Mouse (Mus musculus): ENCODE data around the gene Gm44805. TPM values are rescaled to one million over a fixed set of nuclear protein-coding genes. Genes with fewer than 3 reads are reported as not detected.
A peak's percentile ranks its signal among the peaks of the same experiment; 100 is the strongest.

Gm44805 gene
- polyA plus RNA-seq, 1 experiment from 2014 or later: not detected

DNA sequence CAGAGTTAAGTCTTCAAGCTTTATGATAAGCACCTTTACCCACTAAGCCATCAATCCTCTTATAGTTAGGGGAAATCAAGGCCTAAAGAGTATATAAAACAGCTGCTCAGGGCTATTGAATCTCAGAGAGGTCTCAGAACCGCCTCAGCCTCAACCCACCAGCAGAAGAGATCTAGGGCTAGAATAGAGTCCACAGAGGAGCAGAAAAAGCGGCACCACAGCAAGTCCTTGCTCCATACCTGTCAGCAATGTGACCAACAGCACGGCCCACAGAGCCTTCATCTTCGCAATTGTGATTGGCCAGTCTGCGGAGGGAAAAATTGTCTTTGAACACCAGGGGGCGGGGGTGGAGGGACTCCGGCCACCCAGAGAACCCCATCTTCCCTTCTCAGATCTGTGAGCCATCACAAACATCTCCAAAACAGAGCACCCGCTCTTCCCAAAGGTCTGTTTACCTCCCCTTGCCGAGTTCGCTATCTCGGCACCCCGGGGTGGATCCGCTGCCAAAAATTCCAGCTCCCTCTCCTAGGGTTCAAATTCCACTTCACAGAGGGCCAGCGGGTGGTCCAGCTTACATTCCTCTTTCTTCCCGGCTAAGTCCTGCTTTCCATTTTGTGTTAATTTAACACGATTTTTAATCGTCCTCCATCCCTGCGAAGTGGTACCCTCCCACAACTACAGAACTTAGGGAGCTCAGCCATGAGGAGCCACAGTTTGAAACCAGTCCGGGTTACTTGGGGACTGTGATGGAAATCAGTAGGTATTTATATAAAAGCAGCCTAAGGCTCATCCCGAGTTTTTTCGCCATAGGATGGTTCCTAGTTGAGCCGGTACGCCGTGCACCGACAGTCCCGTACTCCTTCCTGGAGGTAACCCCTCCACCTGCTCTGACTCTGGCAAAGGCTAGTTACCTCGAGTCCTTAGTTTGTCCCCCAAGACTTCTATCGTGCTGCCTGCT lies 17.0 kb upstream of the Gm44805 start:
- no peak for ATAC-seq (ENCODE audit: low FRiP score)
- peak overlapping the region; percentile 35 for H3K4me3 ChIP-seq (replicated peaks)
- H3K4me1 ChIP-seq: peaks cover 26% of the 10 kb centered on the region
- H3K9ac ChIP-seq: peak overlapping the region; percentile 50
- peak overlapping the region; percentile 64 for H3K4me2 ChIP-seq
- no peak overlapping the region for H3K27ac ChIP-seq
- H3K27me3 ChIP-seq: 0 out of 2 replicates have a peak, but pooled peaks cover 4% of the 10 kb centered on the region
- H3K9me3 ChIP-seq: 0 out of 2 replicates have a peak, but pooled peaks cover 6% of the 10 kb centered on the region
- peaks cover 25% of the 10 kb centered on the region for H3K36me3 ChIP-seq (replicated peaks)
- WGBS: 3% methylated on average over 28 of the region's 28 CpGs

DNA sequence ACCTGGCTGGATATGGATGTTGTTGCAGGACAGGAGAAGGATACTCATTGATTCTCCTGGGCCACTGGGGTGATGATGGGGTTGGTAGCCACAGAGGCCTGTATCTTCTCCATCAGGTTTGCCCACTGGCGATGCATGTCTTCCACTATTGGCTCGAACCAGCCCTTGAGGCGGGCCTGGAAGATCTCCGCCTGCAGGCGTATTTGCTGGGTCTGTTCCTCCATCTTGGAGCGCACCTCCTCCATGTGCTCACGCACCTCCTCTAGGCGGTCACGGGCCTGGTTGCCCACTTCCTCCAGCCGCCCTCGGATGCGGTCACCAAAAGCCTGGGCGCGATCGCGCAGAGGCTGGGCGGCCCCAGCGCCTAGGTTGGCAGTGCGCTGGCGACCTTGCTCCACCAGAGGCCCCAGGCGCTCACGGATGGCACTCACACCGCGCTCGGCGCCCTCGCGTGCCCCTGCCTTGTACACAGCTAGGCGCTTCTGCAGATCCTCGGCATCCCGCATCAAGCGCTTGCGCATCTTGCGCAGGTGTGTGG lies 15.2 kb upstream of the Gm44805 start:
- Histone ChIP-seq H3K9me3 (0 out of 2 replicates have a peak, but pooled peaks cover 6% of the 10 kb centered on the region), H3K27ac (no peak overlapping the region), H3K4me1 (peaks cover 26% of the 10 kb centered on the region), H3K36me3 (replicated peaks) (peaks cover 11% of the 10 kb centered on the region; the same call in 1 of the 2 replicates), H3K27me3 (0 out of 2 replicates have a peak, but pooled peaks cover 4% of the 10 kb centered on the region), H3K9ac (no peak overlapping the region), H3K4me3 (replicated peaks) (no peak overlapping the region), H3K4me2 (no peak overlapping the region)
- WGBS: 95% methylated on average over 34 of the region's 34 CpGs
- ATAC-seq (ENCODE audit: low FRiP score): no peak

DNA sequence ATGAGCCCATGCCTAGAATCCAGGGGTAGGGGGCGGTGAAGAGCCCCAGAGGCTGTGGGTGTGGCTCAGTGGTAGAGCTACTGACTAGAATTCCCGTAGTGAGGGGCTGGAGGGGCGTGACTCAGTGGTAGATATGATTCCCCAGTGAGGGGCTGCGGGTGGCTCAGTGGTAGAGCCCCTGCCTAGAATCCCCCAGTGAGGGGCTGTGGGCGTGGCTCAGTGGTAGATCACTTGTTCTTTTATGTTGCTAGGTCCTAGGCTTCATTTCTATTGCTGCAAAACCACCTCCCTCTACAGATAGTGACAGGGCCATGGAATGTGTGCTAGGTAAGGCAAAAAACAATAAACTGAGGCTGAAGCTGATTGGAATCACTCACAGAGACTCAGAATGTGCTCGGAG lies 14.7 kb upstream of the Gm44805 start:
- Histone ChIP-seq H3K27ac (no peak overlapping the region), H3K4me1 (peaks cover 24% of the 10 kb centered on the region), H3K9me3 (0 out of 2 replicates have a peak, but pooled peaks cover 6% of the 10 kb centered on the region), H3K27me3 (0 out of 2 replicates have a peak, but pooled peaks cover 4% of the 10 kb centered on the region), H3K4me3 (replicated peaks) (no peak overlapping the region), H3K9ac (no peak overlapping the region), H3K4me2 (no peak overlapping the region), H3K36me3 (replicated peaks) (peaks cover 11% of the 10 kb centered on the region; the same call in 1 of the 2 replicates)
- no peak for ATAC-seq (ENCODE audit: low FRiP score)
- 87% methylated on average over 6 of the region's 6 CpGs for WGBS

DNA sequence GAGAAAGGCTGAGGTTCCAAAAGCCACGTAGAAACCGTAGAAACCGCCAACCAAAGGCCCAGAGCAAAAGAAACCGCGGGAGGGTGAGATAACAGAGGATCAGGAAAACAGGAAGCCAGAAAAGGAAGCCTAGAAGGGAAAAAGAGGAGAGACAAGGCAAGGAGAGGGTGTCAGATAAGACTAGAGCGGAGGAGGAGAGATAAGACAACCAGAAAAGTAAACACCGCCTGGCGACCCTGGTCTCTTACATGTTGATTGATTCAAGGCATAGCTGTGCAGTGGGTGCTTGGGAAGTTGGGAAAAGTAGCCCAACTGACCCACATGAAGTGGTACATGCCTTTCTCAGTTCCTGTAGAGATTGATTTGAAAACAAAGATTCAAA lies 14.0 kb upstream of the Gm44805 start:
- ATAC-seq (ENCODE audit: low FRiP score): no peak
- Histone ChIP-seq H3K27me3 (0 out of 2 replicates have a peak, but pooled peaks cover 4% of the 10 kb centered on the region), H3K4me3 (replicated peaks) (no peak overlapping the region), H3K9ac (no peak overlapping the region), H3K4me1 (peaks cover 23% of the 10 kb centered on the region), H3K4me2 (no peak overlapping the region), H3K27ac (no peak overlapping the region), H3K36me3 (replicated peaks) (peaks cover 11% of the 10 kb centered on the region; the same call in 1 of the 2 replicates), H3K9me3 (0 out of 2 replicates have a peak, but pooled peaks cover 6% of the 10 kb centered on the region)
- WGBS: 75% methylated on average over 8 of the region's 8 CpGs

DNA sequence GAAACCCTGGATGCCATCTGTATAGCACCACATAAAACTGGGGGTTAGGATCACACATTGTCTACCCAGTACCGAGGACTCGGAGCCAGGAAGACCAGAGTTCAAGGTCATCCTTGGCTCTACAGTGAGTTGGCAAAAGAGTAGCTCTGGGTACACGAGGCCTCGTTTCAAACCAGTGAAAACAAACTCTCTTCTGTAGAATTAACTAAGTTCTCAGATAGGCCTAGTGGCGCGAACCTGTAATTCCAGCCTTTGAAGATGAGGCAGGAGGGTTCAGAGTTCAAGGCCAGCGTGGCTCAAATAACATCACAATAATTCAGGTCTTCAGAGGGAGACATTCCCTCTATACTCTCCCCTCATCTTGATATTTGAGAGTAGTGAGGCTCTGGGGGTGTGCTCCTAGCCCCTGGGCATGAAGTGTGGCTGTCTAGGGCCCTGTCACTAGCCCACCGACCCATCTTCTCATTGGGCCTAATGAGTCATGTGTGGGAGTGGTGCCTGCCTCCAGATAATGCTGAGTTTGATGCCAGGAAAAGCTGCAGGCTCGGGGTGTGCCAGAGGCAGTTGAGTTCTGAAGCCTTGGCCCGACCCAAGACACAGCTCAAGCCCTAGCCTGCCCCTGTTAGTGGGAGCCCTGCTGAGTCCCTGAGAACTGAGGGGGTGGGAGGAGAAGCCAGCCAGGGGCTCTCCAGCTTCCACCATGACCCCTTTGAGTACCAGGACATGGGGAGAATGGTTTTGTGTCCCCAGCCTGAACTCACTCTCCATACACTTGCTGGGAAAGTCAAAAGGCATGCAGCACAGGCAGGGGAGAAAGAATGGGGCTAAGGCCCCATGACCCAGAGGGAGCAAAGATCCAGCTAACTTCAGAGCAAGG lies 13.4 kb upstream of the Gm44805 start:
- Histone ChIP-seq H3K36me3 (replicated peaks) (peaks cover 11% of the 10 kb centered on the region; the same call in 1 of the 2 replicates), H3K4me3 (replicated peaks) (no peak overlapping the region), H3K27me3 (0 out of 2 replicates have a peak, but pooled peaks cover 4% of the 10 kb centered on the region), H3K9ac (no peak overlapping the region), H3K4me2 (no peak overlapping the region), H3K4me1 (peaks cover 22% of the 10 kb centered on the region), H3K9me3 (0 out of 2 replicates have a peak, but pooled peaks cover 6% of the 10 kb centered on the region), H3K27ac (no peak overlapping the region)
- no peak for ATAC-seq (ENCODE audit: low FRiP score)
- 84% methylated on average over 10 of the region's 10 CpGs for WGBS

DNA sequence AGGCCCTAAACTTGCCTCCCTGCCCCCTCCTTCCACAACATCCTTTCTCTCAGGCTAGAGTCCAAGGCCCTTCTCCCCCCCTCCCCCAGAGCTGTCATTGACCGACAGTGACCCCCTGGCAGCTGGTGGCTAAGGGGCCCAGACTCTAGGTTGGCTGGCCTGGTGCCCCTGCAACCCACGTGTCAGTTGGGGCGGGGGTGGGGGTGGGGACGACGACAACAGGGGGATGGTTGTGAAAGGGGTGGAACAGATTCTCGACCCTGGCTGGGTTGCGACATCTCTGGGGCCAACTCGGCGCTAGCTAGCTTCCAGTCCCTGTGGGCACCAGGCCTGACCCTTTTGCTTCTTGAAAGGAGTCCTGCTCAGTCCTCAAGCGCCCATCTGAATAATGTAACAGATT lies 12.2 kb upstream of the Gm44805 start:
- H3K9me3 ChIP-seq: 0 out of 2 replicates have a peak, but pooled peaks cover 6% of the 10 kb centered on the region
- 38% methylated on average over 10 of the region's 10 CpGs for WGBS
- H3K27me3 ChIP-seq: no peaks in the 10 kb centered on the region
- H3K4me1 ChIP-seq: peaks cover 10% of the 10 kb centered on the region
- H3K4me2 ChIP-seq: no peak overlapping the region
- H3K4me3 ChIP-seq (replicated peaks): no peak overlapping the region
- no peak overlapping the region for H3K27ac ChIP-seq
- peaks cover 11% of the 10 kb centered on the region; the same call in 1 of the 2 replicates for H3K36me3 ChIP-seq (replicated peaks)
- no peak overlapping the region for H3K9ac ChIP-seq
- ATAC-seq (ENCODE audit: low FRiP score): no peak

DNA sequence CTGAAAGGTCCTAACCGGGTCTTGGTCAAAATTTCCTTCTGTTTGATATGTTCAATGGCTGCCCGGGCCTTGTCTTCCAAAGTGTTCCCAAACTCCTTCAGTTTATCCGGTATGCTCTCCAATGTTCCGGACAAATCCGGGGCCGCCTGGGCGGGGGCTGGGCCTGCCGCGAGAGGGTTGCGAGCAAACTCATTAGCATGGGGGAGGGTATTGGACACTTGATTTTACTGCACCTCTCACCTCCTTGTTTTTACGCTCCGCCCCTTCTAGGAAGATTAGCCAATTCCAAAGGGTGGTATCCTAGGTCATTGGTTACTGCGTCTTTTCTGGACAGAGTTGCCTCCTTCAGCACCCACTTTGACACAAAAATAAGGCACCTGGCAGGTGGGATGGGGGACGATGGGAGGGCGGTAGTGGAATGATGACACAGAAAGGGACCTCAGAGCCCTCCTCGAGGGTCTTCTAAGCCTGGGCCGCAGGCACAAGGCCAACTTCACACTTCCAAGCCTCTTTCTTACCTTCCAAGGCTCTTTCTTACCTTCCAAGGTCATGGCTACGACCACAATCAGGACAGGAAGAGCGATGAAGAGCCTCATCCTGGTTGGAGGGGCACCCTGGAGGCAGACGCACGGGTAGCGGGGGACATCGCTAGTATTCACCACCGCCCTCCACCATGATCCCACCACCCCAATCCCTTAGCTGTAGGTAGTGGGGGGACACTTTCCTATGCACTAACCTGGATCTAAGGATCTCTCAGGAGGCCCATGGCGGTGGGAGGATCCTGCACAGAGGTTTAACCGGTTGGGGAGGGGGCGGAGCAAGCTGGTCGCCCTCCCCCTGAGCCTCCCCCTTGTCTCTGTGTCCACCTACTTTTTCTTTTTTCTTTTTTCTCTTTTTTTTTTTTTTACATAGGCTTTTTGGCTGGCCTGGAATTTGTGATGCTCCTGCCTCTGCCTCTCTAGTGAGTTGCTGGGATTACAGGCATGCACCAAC lies 10.9 kb upstream of the Gm44805 start, which contains the start of gene Apoc1:
Apoc1 (minus strand) TSS at position 788 of the 993 bp plus-strand sequence.
- 49% methylated on average over 28 of the region's 28 CpGs for WGBS
- no peak within 1 kb of the TSS for H3K27ac ChIP-seq
- H3K9me3 ChIP-seq: 0 out of 2 replicates have a peak, but pooled peaks cover 6% of the 10 kb centered on the region
- H3K4me2 ChIP-seq: no peak within 1 kb of the TSS
- no peak within 1 kb of the TSS for H3K9ac ChIP-seq
- H3K4me1 ChIP-seq: peaks cover 5% of the 10 kb centered on the region; the same call in 1 of the 2 replicates
- H3K27me3 ChIP-seq: no peaks in the 10 kb centered on the region
- ATAC-seq (ENCODE audit: low FRiP score): no peak
- peaks cover 11% of the 10 kb centered on the region; the same call in 1 of the 2 replicates for H3K36me3 ChIP-seq (replicated peaks)
- H3K4me3 ChIP-seq (replicated peaks): no peak within 1 kb of the TSS

DNA sequence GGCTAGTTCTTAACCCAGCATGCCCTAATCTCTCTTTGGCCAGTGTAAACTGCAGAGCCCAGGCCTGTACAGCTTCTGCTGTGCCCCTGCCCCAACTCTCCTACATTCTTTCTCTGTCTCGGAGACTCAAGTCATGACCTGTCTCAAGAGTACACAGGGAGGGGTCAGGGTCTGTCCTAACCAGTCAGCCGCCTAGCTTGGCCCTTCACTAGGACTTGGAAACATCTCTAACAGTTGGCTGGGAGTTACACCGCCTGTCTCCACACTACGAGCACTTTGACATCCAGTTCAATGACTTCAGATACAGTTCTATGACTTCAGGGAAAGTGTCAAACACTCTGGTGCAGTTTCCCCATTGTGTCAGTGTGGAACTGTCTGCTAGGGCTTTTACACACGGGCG lies 10.2 kb upstream of the Gm44805 start:
- Histone ChIP-seq H3K4me3 (replicated peaks) (no peak overlapping the region), H3K4me2 (no peak overlapping the region), H3K9me3 (0 out of 2 replicates have a peak, but pooled peaks cover under 1% of the 10 kb centered on the region), H3K4me1 (peaks cover 5% of the 10 kb centered on the region; the same call in 1 of the 2 replicates), H3K27me3 (no peaks in the 10 kb centered on the region), H3K9ac (no peak overlapping the region), H3K36me3 (replicated peaks) (peaks cover 5% of the 10 kb centered on the region; the same call in 1 of the 2 replicates), H3K27ac (no peak overlapping the region)
- 84% methylated on average over 6 of the region's 6 CpGs for WGBS
- no peak for ATAC-seq (ENCODE audit: low FRiP score)

DNA sequence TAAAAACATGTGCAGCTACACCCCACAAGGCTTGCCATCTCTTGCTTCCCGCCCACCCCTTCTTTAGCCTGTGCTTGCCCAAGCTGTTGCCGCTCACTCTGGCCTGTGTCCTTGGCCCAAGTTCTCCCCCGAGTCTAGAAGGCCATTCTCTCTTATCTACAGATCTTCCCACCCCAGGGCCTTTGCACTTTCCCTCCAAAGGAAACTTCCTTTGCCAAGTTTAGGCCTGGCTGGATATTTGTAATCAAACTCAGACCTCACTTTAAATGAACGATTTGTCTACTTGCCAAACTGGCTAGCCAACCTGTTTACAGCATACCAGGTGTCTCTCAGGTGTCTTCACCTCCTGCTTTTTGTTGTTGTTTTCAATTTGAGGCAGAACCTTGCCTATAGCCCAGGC lies 9.6 kb upstream of the Gm44805 start:
- H3K27me3 ChIP-seq: no peaks in the 10 kb centered on the region
- WGBS: 89% methylated on average over 4 of the region's 4 CpGs
- no peaks in the 10 kb centered on the region for H3K9me3 ChIP-seq
- H3K4me2 ChIP-seq: no peak overlapping the region
- H3K36me3 ChIP-seq (replicated peaks): 0 out of 2 replicates have a peak, but pooled peaks cover under 1% of the 10 kb centered on the region
- H3K27ac ChIP-seq: no peak overlapping the region
- H3K4me3 ChIP-seq (replicated peaks): no peak overlapping the region
- ATAC-seq (ENCODE audit: low FRiP score): no peak
- H3K4me1 ChIP-seq: peaks cover 5% of the 10 kb centered on the region; the same call in 1 of the 2 replicates
- H3K9ac ChIP-seq: no peak overlapping the region

DNA sequence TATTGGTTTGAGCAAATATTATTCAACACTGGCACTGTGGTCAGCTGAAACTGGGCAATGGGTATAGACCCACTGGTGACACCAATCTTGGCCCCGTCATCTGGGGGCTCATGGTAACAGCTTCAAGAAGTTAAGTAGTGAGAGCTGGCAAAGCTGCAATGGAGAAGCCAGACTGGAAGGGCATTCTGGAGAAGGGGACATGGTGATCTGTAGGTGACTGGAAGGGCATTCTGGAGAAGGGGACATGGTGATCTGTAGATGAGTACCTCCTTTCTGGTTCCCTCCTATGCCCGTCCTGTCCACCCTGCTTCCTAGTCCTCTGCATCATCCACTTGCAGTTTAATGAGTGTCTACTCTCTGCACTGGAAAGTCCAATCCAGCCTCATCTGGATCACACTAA lies 7.4 kb upstream of the Gm44805 start:
- H3K36me3 ChIP-seq (replicated peaks): no peaks in the 10 kb centered on the region
- no peak for ATAC-seq (ENCODE audit: low FRiP score)
- H3K27me3 ChIP-seq: no peaks in the 10 kb centered on the region
- no peak overlapping the region for H3K4me2 ChIP-seq
- no peak overlapping the region for H3K27ac ChIP-seq
- H3K9ac ChIP-seq: no peak overlapping the region
- WGBS: 98% methylated on average over 2 of the region's 2 CpGs
- no peak overlapping the region for H3K4me3 ChIP-seq (replicated peaks)
- peaks cover 4% of the 10 kb centered on the region; the same call in 1 of the 2 replicates for H3K4me1 ChIP-seq
- no peaks in the 10 kb centered on the region for H3K9me3 ChIP-seq

Measured in forebrain, embryonic 12.5 days (tissue).